ENCODE assay signal across 8 mouse cellular contexts in the genomic region with DNA sequence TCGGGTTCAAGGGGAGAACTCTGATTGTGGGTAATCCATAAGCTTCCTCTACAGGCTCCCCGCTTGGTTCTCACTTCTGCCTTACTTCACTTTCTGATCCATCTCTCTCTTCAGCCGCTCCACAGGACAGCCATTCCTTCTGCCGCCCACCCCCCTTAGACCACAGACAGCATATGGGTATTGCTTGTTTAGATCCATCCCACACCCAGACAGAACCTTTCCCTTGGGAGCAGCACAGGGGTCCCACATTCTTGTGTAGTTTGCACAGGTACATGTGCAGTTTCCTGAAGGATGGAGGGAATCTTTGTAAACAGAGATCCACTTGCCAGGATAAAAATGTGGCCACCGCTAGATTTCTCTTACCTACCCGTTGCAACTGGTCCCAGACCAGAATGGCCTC. TPM values are rescaled to one million over a fixed set of nuclear protein-coding genes. Genes with fewer than 3 reads are reported as not detected.
DNase-seq lines count a peak whose midpoint lies in the region; ATAC-seq lines count a peak whose summit lies in the region.

No protein-coding gene starts in this region.

- H3K9me3 ChIP-seq in embryonic facial prominence, embryonic 12.5 days = no peaks in the 10 kb centered on the region
- H3K9me3 ChIP-seq in hindbrain, embryonic 13.5 days = no peaks in the 10 kb centered on the region
- H3K9me3 ChIP-seq in midbrain, embryonic 13.5 days = no peaks in the 10 kb centered on the region

- DNase-seq in kidney, adult 9 months = peak; percentile 24
- no peak for DNase-seq in kidney, postnatal 14 days
- DNase-seq in embryo, embryonic 10.5 days (ENCODE audit: low spot score) = no peak
- DNase-seq in ovary, postnatal 10 days (ENCODE audit: low spot score) = no peak
- DNase-seq in lung, postnatal 10 days = no peak

- H3K36me3 ChIP-seq in embryonic facial prominence, embryonic 12.5 days = no peaks in the 10 kb centered on the region
- 0 out of 2 replicates have a peak, but pooled peaks cover 3% of the 10 kb centered on the region for H3K36me3 ChIP-seq in hindbrain, embryonic 13.5 days
- no peaks in the 10 kb centered on the region for H3K36me3 ChIP-seq in midbrain, embryonic 13.5 days

- no peaks in the 10 kb centered on the region for H3K27me3 ChIP-seq in embryonic facial prominence, embryonic 12.5 days
- 0 out of 2 replicates have a peak, but pooled peaks cover 3% of the 10 kb centered on the region for H3K27me3 ChIP-seq in hindbrain, embryonic 13.5 days
- H3K27me3 ChIP-seq in midbrain, embryonic 13.5 days = peaks cover 4% of the 10 kb centered on the region; the same call in 1 of the 2 replicates

- peak overlapping the region; percentile 98 for H3K4me2 ChIP-seq in embryonic facial prominence, embryonic 12.5 days (replicated peaks)
- peak overlapping the region; percentile 100 for H3K4me2 ChIP-seq in hindbrain, embryonic 13.5 days
- H3K4me2 ChIP-seq in midbrain, embryonic 13.5 days (replicated peaks) = peak overlapping the region; percentile 98

- peaks cover 81% of the 10 kb centered on the region for H3K4me1 ChIP-seq in embryonic facial prominence, embryonic 12.5 days
- peaks cover 79% of the 10 kb centered on the region for H3K4me1 ChIP-seq in hindbrain, embryonic 13.5 days (replicated peaks)
- peaks cover 75% of the 10 kb centered on the region for H3K4me1 ChIP-seq in midbrain, embryonic 13.5 days (replicated peaks)

- H3K27ac ChIP-seq in embryonic facial prominence, embryonic 12.5 days = peak overlapping the region; percentile 96
- H3K27ac ChIP-seq in hindbrain, embryonic 13.5 days = peak overlapping the region; percentile 97
- peak overlapping the region; percentile 97 for H3K27ac ChIP-seq in midbrain, embryonic 13.5 days

- ATAC-seq in embryonic facial prominence, embryonic 12.5 days (ENCODE audit: insufficient number of reproducible peaks, insufficient read depth, low FRiP score, low TSS enrichment) = no peak
- ATAC-seq in hindbrain, embryonic 13.5 days (ENCODE audit: low FRiP score) = no peak
- no peak for ATAC-seq in midbrain, embryonic 13.5 days

- H3K4me3 ChIP-seq in embryonic facial prominence, embryonic 12.5 days = peak overlapping the region; percentile 80; the same call in 1 of the 2 replicates
- peak overlapping the region; percentile 79 for H3K4me3 ChIP-seq in hindbrain, embryonic 13.5 days
- H3K4me3 ChIP-seq in midbrain, embryonic 13.5 days (replicated peaks) = peak overlapping the region; percentile 86

- 24% methylated on average over 6 of the region's 6 CpGs for WGBS in embryonic facial prominence, embryonic 12.5 days
- 24% methylated on average over 6 of the region's 6 CpGs for WGBS in hindbrain, embryonic 13.5 days
- 17% methylated on average over 6 of the region's 6 CpGs for WGBS in midbrain, embryonic 13.5 days

- H3K9ac ChIP-seq in embryonic facial prominence, embryonic 12.5 days = peak overlapping the region; percentile 4; the same call in 1 of the 2 replicates
- H3K9ac ChIP-seq in hindbrain, embryonic 13.5 days = peak overlapping the region; percentile 94
- peak overlapping the region; percentile 96 for H3K9ac ChIP-seq in midbrain, embryonic 13.5 days (replicated peaks)

RNA-seq across cellular contexts. Expression of gene Pcbp4, which starts 0.7 kb away (rescaled TPM):
- 213 and 222 TPM in 2 replicates for polyA plus RNA-seq in embryonic facial prominence, embryonic 12.5 days (2016; fragmentation: Nextera tagmentation; extraction: Ambion mirVana)
- polyA plus RNA-seq in hindbrain, embryonic 13.5 days (2015; fragmentation: Nextera tagmentation; extraction: Ambion mirVana) = 248 and 259 TPM in 2 replicates
- 280 and 309 TPM in 2 replicates for polyA plus RNA-seq in midbrain, embryonic 13.5 days (2015; fragmentation: Nextera tagmentation; extraction: Ambion mirVana)

RNA-seq across cellular contexts. Expression of gene Abhd14a, which starts 4.9 kb away (rescaled TPM):
- 58.5 and 61.3 TPM in 2 replicates for polyA plus RNA-seq in embryonic facial prominence, embryonic 12.5 days (2016; fragmentation: Nextera tagmentation; extraction: Ambion mirVana)
- 51.7 and 52.7 TPM in 2 replicates for polyA plus RNA-seq in hindbrain, embryonic 13.5 days (2015; fragmentation: Nextera tagmentation; extraction: Ambion mirVana)
- 40.2 and 43.0 TPM in 2 replicates for polyA plus RNA-seq in midbrain, embryonic 13.5 days (2015; fragmentation: Nextera tagmentation; extraction: Ambion mirVana)

RNA-seq across cellular contexts. Expression of gene Abhd14b, which starts 5.1 kb away (rescaled TPM):
- polyA plus RNA-seq in embryonic facial prominence, embryonic 12.5 days (2016; fragmentation: Nextera tagmentation; extraction: Ambion mirVana) = 12.5 and 14.0 TPM in 2 replicates
- 6.9 and 7.3 TPM in 2 replicates for polyA plus RNA-seq in hindbrain, embryonic 13.5 days (2015; fragmentation: Nextera tagmentation; extraction: Ambion mirVana)
- polyA plus RNA-seq in midbrain, embryonic 13.5 days (2015; fragmentation: Nextera tagmentation; extraction: Ambion mirVana) = 5.8 and 6.0 TPM in 2 replicates

RNA-seq across cellular contexts. Expression of gene Gpr62, which starts 13.4 kb away (rescaled TPM):
- polyA plus RNA-seq in embryonic facial prominence, embryonic 12.5 days (2016; fragmentation: Nextera tagmentation; extraction: Ambion mirVana) = 0.62 and 0.70 TPM in 2 replicates
- polyA plus RNA-seq in hindbrain, embryonic 13.5 days (2015; fragmentation: Nextera tagmentation; extraction: Ambion mirVana) = 0.60 and 0.68 TPM in 2 replicates
- 0.63 and 0.75 TPM in 2 replicates for polyA plus RNA-seq in midbrain, embryonic 13.5 days (2015; fragmentation: Nextera tagmentation; extraction: Ambion mirVana)

RNA-seq across cellular contexts. Expression of gene Acy1, which starts 14.2 kb away (rescaled TPM):
- 49.0 and 49.1 TPM in 2 replicates for polyA plus RNA-seq in embryonic facial prominence, embryonic 12.5 days (2016; fragmentation: Nextera tagmentation; extraction: Ambion mirVana)
- 25.1 and 28.6 TPM in 2 replicates for polyA plus RNA-seq in hindbrain, embryonic 13.5 days (2015; fragmentation: Nextera tagmentation; extraction: Ambion mirVana)
- polyA plus RNA-seq in midbrain, embryonic 13.5 days (2015; fragmentation: Nextera tagmentation; extraction: Ambion mirVana) = 23.6 and 24.4 TPM in 2 replicates

Comparison
In these comparisons a context has a peak if more than half of its experiments do, and no peak if none do; other contexts are left out.
1. H3K9ac ChIP-seq: peak in every context shown above with its lines; median percentile 96 in midbrain, embryonic 13.5 days; 94 in hindbrain, embryonic 13.5 days; 4 in embryonic facial prominence, embryonic 12.5 days.